Mouse (Mus musculus): ENCODE results near the gene Fstl4.

GRCm38 (mm10) chr11:52764461-52764893 is at the start of gene Fstl4:
- TF ChIP-seq CTCF (IDR thresholded peaks at IDR 0.05; ENCODE audit: borderline replicate concordance, control insufficient read depth, extremely low read depth, insufficient read depth, low read length, poor library complexity) (no peak), POLR2A (IDR thresholded peaks at IDR 0.05; ENCODE audit: control insufficient read depth, extremely low read depth, insufficient read depth, low read length, poor library complexity) (no peak)

Measured in thymus, adult 2 months (tissue).